Mouse (Mus musculus): Measurements from ENCODE around the gene Tdrd7. TPM values are rescaled to one million over a fixed set of nuclear protein-coding genes. Genes with fewer than 3 reads are reported as not detected.
A peak's percentile ranks its signal among the peaks of the same experiment; 100 is the strongest.

Gene Tdrd7
- polyA plus RNA-seq, 1 experiment = 22.2 TPM

- no peaks in the 10 kb centered on the region for H3K4me1 ChIP-seq (ENCODE audit: control insufficient read depth, insufficient read depth, insufficient read length, low read length)
- no peak overlapping the region for H3K27ac ChIP-seq (replicated peaks; ENCODE audit: low read depth, low read length)
- H3K4me3 ChIP-seq (ENCODE audit: insufficient read depth, low read depth, low read length) = no peak overlapping the region
Observed at GRCm38 (mm10) chr4:46015605-46016004, 50.5 kb downstream of the Tdrd7 start.

GRCm38 (mm10) chr4:46023021-46023481, 57.9 kb downstream of the Tdrd7 start:
- H3K27ac ChIP-seq (replicated peaks; ENCODE audit: low read depth, low read length) = no peak overlapping the region
- no peaks in the 10 kb centered on the region for H3K4me1 ChIP-seq (ENCODE audit: control insufficient read depth, insufficient read depth, insufficient read length, low read length)
- no peak overlapping the region for H3K4me3 ChIP-seq (ENCODE audit: insufficient read depth, low read depth, low read length)

DNA sequence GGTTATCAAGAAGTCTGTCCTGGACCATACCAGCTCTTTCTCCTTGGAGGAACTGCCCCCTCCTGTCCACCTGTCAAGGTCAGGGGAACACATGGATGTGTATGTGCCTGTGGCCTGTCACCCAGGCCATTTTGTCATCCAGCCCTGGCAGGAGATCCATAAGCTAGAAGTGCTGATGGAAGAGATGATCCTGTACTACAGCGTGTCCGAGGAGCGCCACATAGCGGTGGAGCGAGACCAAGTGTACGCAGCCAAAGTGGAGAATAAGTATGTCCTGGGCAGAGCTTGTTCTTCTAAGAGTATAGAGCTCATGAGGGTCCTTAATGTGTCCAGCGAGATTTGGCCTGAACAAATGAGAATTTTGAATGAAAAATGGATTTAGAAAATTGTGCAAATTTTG, 60.8 kb downstream of the Tdrd7 start:
- no peak overlapping the region for H3K4me3 ChIP-seq (ENCODE audit: insufficient read depth, low read depth, low read length)
- peaks cover 4% of the 10 kb centered on the region; the same call in 1 of the 2 replicates for H3K4me1 ChIP-seq (ENCODE audit: control insufficient read depth, insufficient read depth, insufficient read length, low read length)
- H3K27ac ChIP-seq (replicated peaks; ENCODE audit: low read depth, low read length) = no peak overlapping the region

DNA sequence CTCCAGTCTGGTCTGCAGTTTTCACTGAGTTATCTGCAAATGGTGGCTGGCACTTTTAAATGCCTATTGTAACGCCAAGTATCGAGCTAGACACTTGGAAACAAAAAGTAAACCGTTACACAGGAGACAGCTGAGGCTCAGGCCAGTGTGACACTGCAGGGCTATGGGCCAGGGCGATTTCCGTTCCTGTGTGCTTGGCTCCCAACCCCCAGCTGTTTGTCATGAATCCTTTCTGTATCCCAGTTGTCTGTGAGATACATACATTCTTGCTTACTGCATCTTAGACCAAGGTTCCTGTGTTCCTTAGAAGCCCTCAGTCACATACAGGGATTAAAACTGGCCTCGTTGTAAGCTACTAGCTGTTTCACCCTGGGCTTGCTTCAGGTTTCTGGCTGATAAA, 63.1 kb downstream of the Tdrd7 start:
- peak overlapping the region; percentile 31; the same call in 1 of the 2 replicates for H3K27ac ChIP-seq (replicated peaks; ENCODE audit: low read depth, low read length)

GRCm38 (mm10) chr4:46028781-46029180, 63.6 kb downstream of the Tdrd7 start:
- Histone ChIP-seq H3K4me1 (ENCODE audit: control insufficient read depth, insufficient read depth, insufficient read length, low read length) (peaks cover 4% of the 10 kb centered on the region; the same call in 1 of the 2 replicates), H3K27ac (replicated peaks; ENCODE audit: low read depth, low read length) (peak overlapping the region; percentile 31), H3K4me3 (ENCODE audit: insufficient read depth, low read depth, low read length) (no peak overlapping the region)

More for the DNA sequence above, 63.1 kb downstream of the Tdrd7 start:
- Histone ChIP-seq H3K4me1 (ENCODE audit: control insufficient read depth, insufficient read depth, insufficient read length, low read length) (peaks cover 4% of the 10 kb centered on the region; the same call in 1 of the 2 replicates), H3K4me3 (ENCODE audit: insufficient read depth, low read depth, low read length) (no peak overlapping the region)

DNA sequence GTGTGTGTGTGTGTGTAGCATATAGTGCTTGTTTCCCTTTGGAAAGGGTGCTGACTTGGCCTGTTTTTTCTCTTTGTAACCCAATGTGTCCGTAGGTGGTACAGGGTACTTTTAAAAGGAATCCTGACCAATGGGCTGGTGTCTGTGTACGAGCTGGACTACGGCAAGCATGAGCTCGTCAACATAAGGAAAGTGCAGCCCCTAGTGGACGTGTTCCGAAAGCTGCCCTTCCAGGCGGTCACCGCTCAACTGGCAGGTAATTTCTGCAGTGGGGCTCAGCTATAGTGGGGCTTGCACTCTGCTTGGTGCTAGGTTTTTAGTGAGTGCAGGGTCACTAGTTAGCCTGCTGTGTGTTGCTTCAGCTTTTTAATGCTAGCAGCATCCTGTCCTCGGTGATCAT, 64.4 kb downstream of the Tdrd7 start:
- peaks cover 4% of the 10 kb centered on the region; the same call in 1 of the 2 replicates for H3K4me1 ChIP-seq (ENCODE audit: control insufficient read depth, insufficient read depth, insufficient read length, low read length)
- H3K4me3 ChIP-seq (ENCODE audit: insufficient read depth, low read depth, low read length) = no peak overlapping the region
- H3K27ac ChIP-seq (replicated peaks; ENCODE audit: low read depth, low read length) = no peak overlapping the region

DNA sequence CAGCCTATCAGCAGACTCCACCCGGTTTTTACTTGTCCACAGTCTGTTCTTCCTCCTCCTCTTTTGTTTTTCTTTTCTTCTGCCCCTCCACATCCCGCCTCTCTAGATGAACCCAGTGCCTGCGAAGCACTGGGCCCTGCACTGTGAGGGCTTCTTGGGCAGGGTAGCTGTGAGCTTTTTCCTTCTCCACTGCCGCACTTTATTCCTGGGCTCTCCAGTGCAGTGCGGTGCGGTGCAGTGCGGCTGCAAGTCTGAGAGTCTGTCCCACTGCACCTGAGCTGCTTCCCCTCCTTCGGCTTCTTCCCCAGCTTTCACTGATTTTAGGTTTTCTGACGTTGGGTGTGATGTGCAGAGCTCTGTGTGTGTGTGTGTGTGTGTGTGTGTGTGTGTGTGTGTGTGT, 67.3 kb downstream of the Tdrd7 start:
- Histone ChIP-seq H3K27ac (replicated peaks; ENCODE audit: low read depth, low read length) (no peak overlapping the region), H3K4me3 (ENCODE audit: insufficient read depth, low read depth, low read length) (no peak overlapping the region), H3K4me1 (ENCODE audit: control insufficient read depth, insufficient read depth, insufficient read length, low read length) (peaks cover 4% of the 10 kb centered on the region; the same call in 1 of the 2 replicates)

- Histone ChIP-seq H3K4me1 (ENCODE audit: control insufficient read depth, insufficient read depth, insufficient read length, low read length) (peaks cover 4% of the 10 kb centered on the region; the same call in 1 of the 2 replicates), H3K27ac (replicated peaks; ENCODE audit: low read depth, low read length) (no peak overlapping the region), H3K4me3 (ENCODE audit: insufficient read depth, low read depth, low read length) (no peak overlapping the region)
Observed at GRCm38 (mm10) chr4:46033197-46033596, 68.1 kb downstream of the Tdrd7 start.

- 0 out of 2 replicates have a peak, but pooled peaks cover 2% of the 10 kb centered on the region for H3K4me1 ChIP-seq (ENCODE audit: control insufficient read depth, insufficient read depth, insufficient read length, low read length)
- peak overlapping the region; percentile 80 for H3K4me3 ChIP-seq (ENCODE audit: insufficient read depth, low read depth, low read length)
- H3K27ac ChIP-seq (replicated peaks; ENCODE audit: low read depth, low read length) = no peak overlapping the region
Observed at GRCm38 (mm10) chr4:46038591-46038891, 73.4 kb downstream of the Tdrd7 start.

DNA sequence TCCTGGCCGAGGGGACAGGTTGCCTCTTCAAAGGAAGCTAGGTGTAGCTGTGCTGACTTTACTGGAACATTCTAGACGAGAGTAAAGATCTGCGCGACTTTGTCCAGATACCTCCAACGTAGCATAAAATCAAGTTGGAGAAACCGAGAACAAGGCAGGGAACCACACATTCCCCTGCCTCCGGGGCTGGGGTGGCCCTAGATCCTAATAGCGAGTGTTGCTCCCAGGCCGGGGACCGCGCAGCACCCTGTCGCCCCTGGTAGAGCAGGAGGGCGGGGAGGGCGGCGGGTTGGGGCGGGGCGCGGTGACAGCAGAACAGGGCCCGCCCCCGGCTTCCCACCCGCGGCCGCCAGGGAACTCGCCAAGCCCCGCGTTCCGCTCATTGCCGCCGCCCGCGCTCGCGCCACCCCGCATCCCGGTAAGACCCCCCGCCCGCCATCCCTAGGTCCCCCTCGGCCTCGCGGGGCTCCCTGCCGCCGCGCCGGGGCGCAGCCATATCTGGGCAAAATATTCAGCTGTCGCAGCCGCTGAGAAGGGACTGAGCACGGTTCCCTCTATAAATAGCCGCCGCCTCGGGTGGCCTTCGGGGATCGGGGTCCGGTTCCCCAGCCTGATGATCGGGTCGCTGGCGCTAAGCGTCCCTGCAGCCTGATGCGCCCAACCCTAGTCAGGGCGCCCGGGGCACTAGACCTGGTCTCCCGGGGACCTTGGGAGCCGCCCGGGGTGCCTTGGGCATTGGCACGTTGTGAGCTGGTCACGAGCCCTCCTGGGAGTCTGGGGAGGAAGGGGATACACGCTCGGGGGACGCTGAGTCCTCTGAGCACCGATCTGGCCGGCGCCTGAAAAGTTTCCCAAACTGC, 74.0 kb downstream of the Tdrd7 start, which contains the start of gene Tmod1:
TSS of gene Tmod1 (plus strand) at position 44 of the 860 bp plus-strand sequence.
- Histone ChIP-seq H3K4me3 (ENCODE audit: insufficient read depth, low read depth, low read length) (peak within 1 kb of the TSS; percentile 80), H3K27ac (replicated peaks; ENCODE audit: low read depth, low read length) (no peak within 1 kb of the TSS), H3K4me1 (ENCODE audit: control insufficient read depth, insufficient read depth, insufficient read length, low read length) (0 out of 2 replicates have a peak, but pooled peaks cover 2% of the 10 kb centered on the region)

GRCm38 (mm10) chr4:46039899-46040298, 74.8 kb downstream of the Tdrd7 start:
- 0 out of 2 replicates have a peak, but pooled peaks cover 2% of the 10 kb centered on the region for H3K4me1 ChIP-seq (ENCODE audit: control insufficient read depth, insufficient read depth, insufficient read length, low read length)
- H3K4me3 ChIP-seq (ENCODE audit: insufficient read depth, low read depth, low read length) = peak overlapping the region; percentile 66
- H3K27ac ChIP-seq (replicated peaks; ENCODE audit: low read depth, low read length) = no peak overlapping the region

GRCm38 (mm10) chr4:46040594-46041192, 75.6 kb downstream of the Tdrd7 start:
- Histone ChIP-seq H3K4me1 (ENCODE audit: control insufficient read depth, insufficient read depth, insufficient read length, low read length) (0 out of 2 replicates have a peak, but pooled peaks cover 2% of the 10 kb centered on the region), H3K27ac (replicated peaks; ENCODE audit: low read depth, low read length) (no peak overlapping the region), H3K4me3 (ENCODE audit: insufficient read depth, low read depth, low read length) (0 out of 2 replicates have a peak overlapping the region, but pooled peaks have one; percentile 66)

GRCm38 (mm10) chr4:46041761-46042504, 76.8 kb downstream of the Tdrd7 start:
- Histone ChIP-seq H3K4me3 (ENCODE audit: insufficient read depth, low read depth, low read length) (no peak overlapping the region), H3K27ac (replicated peaks; ENCODE audit: low read depth, low read length) (no peak overlapping the region), H3K4me1 (ENCODE audit: control insufficient read depth, insufficient read depth, insufficient read length, low read length) (0 out of 2 replicates have a peak, but pooled peaks cover 2% of the 10 kb centered on the region)

DNA sequence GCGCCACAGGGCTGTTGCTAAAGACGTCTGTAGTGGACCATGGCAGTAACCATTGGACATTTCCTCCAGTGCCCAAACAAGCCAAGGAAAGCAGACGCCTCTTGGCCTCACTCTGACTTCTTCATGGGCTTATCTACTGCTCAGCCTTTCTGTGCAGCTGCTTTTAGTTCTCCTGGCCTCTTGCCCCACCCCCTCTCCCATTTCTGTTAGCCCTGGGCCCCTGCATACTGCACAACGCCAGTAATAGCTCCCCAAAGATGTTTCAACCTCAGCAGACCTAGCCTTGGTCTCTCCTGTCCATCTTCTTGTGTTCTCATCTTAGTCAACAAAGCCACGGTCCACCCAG, 77.3 kb downstream of the Tdrd7 start:
- no peak overlapping the region for H3K4me3 ChIP-seq (ENCODE audit: insufficient read depth, low read depth, low read length)
- 0 out of 2 replicates have a peak, but pooled peaks cover 2% of the 10 kb centered on the region for H3K4me1 ChIP-seq (ENCODE audit: control insufficient read depth, insufficient read depth, insufficient read length, low read length)
- no peak overlapping the region for H3K27ac ChIP-seq (replicated peaks; ENCODE audit: low read depth, low read length)

- H3K27ac ChIP-seq (replicated peaks; ENCODE audit: low read depth, low read length) = no peak overlapping the region
Observed at GRCm38 (mm10) chr4:46043361-46043760, 78.2 kb downstream of the Tdrd7 start.

More at GRCm38 (mm10) chr4:46043361-46043760, 78.2 kb downstream of the Tdrd7 start:
- Histone ChIP-seq H3K4me3 (ENCODE audit: insufficient read depth, low read depth, low read length) (no peak overlapping the region), H3K4me1 (ENCODE audit: control insufficient read depth, insufficient read depth, insufficient read length, low read length) (0 out of 2 replicates have a peak, but pooled peaks cover 2% of the 10 kb centered on the region)
